Mouse (Mus musculus): ENCODE data around the gene Rnf213. TPM values are rescaled to one million over a fixed set of nuclear protein-coding genes. Genes with fewer than 3 reads are reported as not detected.

The Rnf213 gene
- total RNA-seq, 2 experiments from 2014 or later, result 36.4 to 69.5 TPM

Other genes starting within 250 kb of the Rnf213 start
- 1.9 and 2.1 TPM in 2 replicates for gene Tbc1d16, start 164.6 kb upstream of the Rnf213 start, total RNA-seq (2015)
- gene Tbc1d16, start 164.6 kb upstream of the Rnf213 start, total RNA-seq (2017), result 2.1 and 3.0 TPM in 2 replicates
- 4.4 and 4.9 TPM in 2 replicates for gene Ccdc40, start 164.5 kb upstream of the Rnf213 start, total RNA-seq (2015)
- 11.2 and 14.3 TPM in 2 replicates for gene Ccdc40, start 164.5 kb upstream of the Rnf213 start, total RNA-seq (2017)
- gene Gaa, start 125.2 kb upstream of the Rnf213 start, total RNA-seq (2015), result 29.4 and 29.5 TPM in 2 replicates
- 25.2 and 26.9 TPM in 2 replicates for gene Gaa, start 125.2 kb upstream of the Rnf213 start, total RNA-seq (2017)
- gene Eif4a3, start 93.0 kb upstream of the Rnf213 start, total RNA-seq (2015), result 320 and 348 TPM in 2 replicates
- gene Eif4a3, start 93.0 kb upstream of the Rnf213 start, total RNA-seq (2017), result 218 and 242 TPM in 2 replicates
- gene Card14, start 85.3 kb upstream of the Rnf213 start, total RNA-seq (2015), result not detected in 2 replicates
- not detected in 2 replicates for gene Card14, start 85.3 kb upstream of the Rnf213 start, total RNA-seq (2017)
- gene Sgsh, start 37.6 kb upstream of the Rnf213 start, total RNA-seq (2015), result 2.9 and 5.4 TPM in 2 replicates
- gene Sgsh, start 37.6 kb upstream of the Rnf213 start, total RNA-seq (2017), result 3.9 and 4.6 TPM in 2 replicates
- 0.17 and 0.72 TPM in 2 replicates for gene Slc26a11, start 37.5 kb upstream of the Rnf213 start, total RNA-seq (2015)
- gene Slc26a11, start 37.5 kb upstream of the Rnf213 start, total RNA-seq (2017), result 0.34 TPM in 1 of 2 replicates, not detected in the other
- 3.1 and 6.4 TPM in 2 replicates for gene Endov, start 98.2 kb downstream of the Rnf213 start, total RNA-seq (2015)
- 6.7 and 8.7 TPM in 2 replicates for gene Endov, start 98.2 kb downstream of the Rnf213 start, total RNA-seq (2017)
- gene Nptx1, start 154.7 kb downstream of the Rnf213 start, total RNA-seq (2015), result not detected in 2 replicates
- gene Nptx1, start 154.7 kb downstream of the Rnf213 start, total RNA-seq (2017), result not detected in 2 replicates
- gene Rptor, start 209.8 kb downstream of the Rnf213 start, total RNA-seq (2015), result 14.0 and 16.1 TPM in 2 replicates
- gene Rptor, start 209.8 kb downstream of the Rnf213 start, total RNA-seq (2017), result 13.2 and 17.8 TPM in 2 replicates